15 mouse cellular contexts compared by ENCODE assay signal in genomic region chr1:59456825-59457224, GRCm38 (mm10). TPM values are rescaled to one million over a fixed set of nuclear protein-coding genes. Genes with fewer than 3 reads are reported as not detected.
DNase-seq lines count a peak whose midpoint lies in the region; ATAC-seq lines count a peak whose summit lies in the region.
"Had no signal": no experiment of that assay in that cellular context is flagged by ENCODE, and none has a peak within 500 bp of the region (broad histone marks: within the 10 kb centered on the region; RNA-seq: fewer than 3 reads in every experiment).

No protein-coding gene starts in this region.

- ATAC-seq in embryonic facial prominence, embryonic 14.5 days (ENCODE audit: low read depth): no peak
- no peak for ATAC-seq in heart, embryonic 11.5 days (replicated peaks; ENCODE audit: insufficient number of reproducible peaks, low FRiP score, low TSS enrichment)

- H3K4me1 ChIP-seq in embryonic facial prominence, embryonic 14.5 days (ENCODE audit: control insufficient read depth, insufficient read depth, low read length): peaks cover 26% of the 10 kb centered on the region
- peaks cover 54% of the 10 kb centered on the region for H3K4me1 ChIP-seq in embryonic facial prominence, embryonic 10.5 days
- H3K4me1 ChIP-seq in heart, embryonic 11.5 days (ENCODE audit: control insufficient read depth, insufficient read depth, low read length): no peaks in the 10 kb centered on the region

- no peak overlapping the region for H3K27ac ChIP-seq in embryonic facial prominence, embryonic 14.5 days (replicated peaks; ENCODE audit: low read depth, low read length)
- H3K27ac ChIP-seq in embryonic facial prominence, embryonic 10.5 days (replicated peaks): no peak overlapping the region
- H3K27ac ChIP-seq in heart, embryonic 11.5 days (ENCODE audit: low read depth, low read length): no peak overlapping the region
- H3K27ac ChIP-seq: hindbrain, embryonic 14.5 days; neural tube, embryonic 12.5 days had no signal

- H3K4me2 ChIP-seq in embryonic facial prominence, embryonic 14.5 days (ENCODE audit: low read depth, low read length): no peak overlapping the region
- no peak overlapping the region for H3K4me2 ChIP-seq in heart, embryonic 11.5 days
- H3K4me2 ChIP-seq: heart, embryonic 12.5 days; hindbrain, embryonic 14.5 days; neural tube, embryonic 12.5 days had no signal

- H3K9me3 ChIP-seq in embryonic facial prominence, embryonic 14.5 days (ENCODE audit: control insufficient read depth, low read length): peaks cover 7% of the 10 kb centered on the region; the same call in 1 of the 2 replicates
- H3K9me3 ChIP-seq in embryonic facial prominence, embryonic 10.5 days: peaks cover 4% of the 10 kb centered on the region
- peaks cover 3% of the 10 kb centered on the region; the same call in 1 of the 2 replicates for H3K9me3 ChIP-seq in heart, embryonic 11.5 days (replicated peaks; ENCODE audit: control insufficient read depth, low read length)
- H3K9me3 ChIP-seq: heart, embryonic 12.5 days; neural tube, embryonic 12.5 days had no signal

- WGBS in embryonic facial prominence, embryonic 14.5 days: 15% methylated on average over 3 of the region's 3 CpGs
- 28% methylated on average over 3 of the region's 3 CpGs for WGBS in embryonic facial prominence, embryonic 10.5 days
- WGBS in heart, embryonic 11.5 days (ENCODE audit: insufficient replicate concordance): 12% methylated on average over 3 of the region's 3 CpGs

- H3K4me3 ChIP-seq in embryonic facial prominence, embryonic 14.5 days (ENCODE audit: low read depth, low read length): no peak overlapping the region
- H3K4me3 ChIP-seq in embryonic facial prominence, embryonic 10.5 days: no peak overlapping the region
- H3K4me3 ChIP-seq in heart, embryonic 11.5 days (ENCODE audit: low read depth, low read length): no peak overlapping the region
- H3K4me3 ChIP-seq: heart, embryonic 12.5 days; neural tube, embryonic 12.5 days had no signal

- H3K9ac ChIP-seq in embryonic facial prominence, embryonic 14.5 days (ENCODE audit: low read depth, low read length): no peak overlapping the region
- H3K9ac ChIP-seq in heart, embryonic 11.5 days (ENCODE audit: low read depth, low read length): no peak overlapping the region
- H3K9ac ChIP-seq: heart, embryonic 12.5 days; hindbrain, embryonic 14.5 days; neural tube, embryonic 12.5 days had no signal

- no peaks in the 10 kb centered on the region for H3K27me3 ChIP-seq in embryonic facial prominence, embryonic 14.5 days (replicated peaks; ENCODE audit: control insufficient read depth, insufficient read depth, low read length)
- H3K27me3 ChIP-seq in embryonic facial prominence, embryonic 10.5 days (replicated peaks; ENCODE audit: low read depth, poor library complexity, severe bottlenecking): peaks cover 15% of the 10 kb centered on the region; the same call in 1 of the 2 replicates
- no peaks in the 10 kb centered on the region for H3K27me3 ChIP-seq in heart, embryonic 11.5 days (ENCODE audit: control insufficient read depth, insufficient read depth, low read length)
- H3K27me3 ChIP-seq: neural tube, embryonic 12.5 days had no signal

- DNase-seq in embryonic facial prominence, embryonic 14.5 days (ENCODE audit: low spot score): peak; percentile 80
- DNase-seq in embryonic facial prominence, embryonic 10.5 days (ENCODE audit: low spot score): no peak
- DNase-seq in heart, postnatal 10 days: peak; percentile 39 to 43
- DNase-seq in urinary bladder, postnatal 14 days (ENCODE audit: low spot score): peak; percentile 42
- no peak for DNase-seq in urinary bladder, postnatal 10 days (ENCODE audit: low spot score)
- no peak for DNase-seq in spleen, postnatal 10 days (ENCODE audit: low spot score in 2 of 2)
- no peak for DNase-seq in layer of hippocampus, adult 11-12 months (ENCODE audit: low spot score)
- DNase-seq: cerebellum, postnatal 14 days; kidney, adult 2 months; right cerebral cortex, postnatal 25 days had no signal

- H3K36me3 ChIP-seq in embryonic facial prominence, embryonic 14.5 days (ENCODE audit: control insufficient read depth, insufficient read depth, low read length): no peaks in the 10 kb centered on the region
- H3K36me3 ChIP-seq in embryonic facial prominence, embryonic 10.5 days (replicated peaks): peaks cover 3% of the 10 kb centered on the region; the same call in 1 of the 2 replicates
- no peaks in the 10 kb centered on the region for H3K36me3 ChIP-seq in heart, embryonic 11.5 days (ENCODE audit: control insufficient read depth, insufficient read depth, low read length)
- H3K36me3 ChIP-seq: heart, embryonic 12.5 days; neural tube, embryonic 12.5 days had no signal

- intact Hi-C loops in heart, postnatal 10 days (cut with DNase I): no loop called here

RNA-seq across cellular contexts. Expression of gene Fzd7, which starts 25.4 kb away (rescaled TPM):
- polyA plus RNA-seq in embryonic facial prominence, embryonic 14.5 days (2014; fragmentation: Nextera tagmentation; extraction: Ambion mirVana): 13.8 and 16.6 TPM in 2 replicates
- polyA plus RNA-seq in embryonic facial prominence, embryonic 10.5 days (2016; fragmentation: Nextera tagmentation; extraction: Ambion mirVana): 12.7 and 14.4 TPM in 2 replicates
- 1 to 10 TPM; 6.4 to 6.7 TPM for total RNA-seq in heart, postnatal 10 days (2021)
- 4.5 and 6.0 TPM in 2 replicates for polyA plus RNA-seq in heart, embryonic 11.5 days (2014; fragmentation: Nextera tagmentation; extraction: Ambion mirVana)

RNA-seq across cellular contexts. Expression of gene Gm973, which starts 59.2 kb away (rescaled TPM):
- polyA plus RNA-seq in embryonic facial prominence, embryonic 14.5 days (2014; fragmentation: Nextera tagmentation; extraction: Ambion mirVana): 1.6 and 5.9 TPM in 2 replicates
- 1.2 and 3.6 TPM in 2 replicates for polyA plus RNA-seq in embryonic facial prominence, embryonic 10.5 days (2016; fragmentation: Nextera tagmentation; extraction: Ambion mirVana)
- under 1 TPM; 0.35 to 0.45 TPM for total RNA-seq in heart, postnatal 10 days (2021)
- polyA plus RNA-seq in heart, embryonic 11.5 days (2014; fragmentation: Nextera tagmentation; extraction: Ambion mirVana): 0.17 TPM in 1 of 2 replicates, not detected in the other
- polyA plus RNA-seq: liver, embryonic 16.5 days had no signal

Comparison
In these comparisons a context has a peak if more than half of its experiments do, and no peak if none do; other contexts are left out.
1. DNase-seq: peak in embryonic facial prominence, embryonic 14.5 days (single experiment), heart, postnatal 10 days (2 of 2) and urinary bladder, postnatal 14 days (single experiment); none in embryonic facial prominence, embryonic 10.5 days (single experiment), urinary bladder, postnatal 10 days (single experiment), spleen, postnatal 10 days (0 of 2) and layer of hippocampus, adult 11-12 months (single experiment).